Mouse (Mus musculus): ENCODE measurements at regions not wholly inside any gene's neighbourhood (a gene's known extent, or its start where the extent isn't known, plus 50 kb on each side); places are given as distances from the start of the nearest gene placed in this dataset.

DNA sequence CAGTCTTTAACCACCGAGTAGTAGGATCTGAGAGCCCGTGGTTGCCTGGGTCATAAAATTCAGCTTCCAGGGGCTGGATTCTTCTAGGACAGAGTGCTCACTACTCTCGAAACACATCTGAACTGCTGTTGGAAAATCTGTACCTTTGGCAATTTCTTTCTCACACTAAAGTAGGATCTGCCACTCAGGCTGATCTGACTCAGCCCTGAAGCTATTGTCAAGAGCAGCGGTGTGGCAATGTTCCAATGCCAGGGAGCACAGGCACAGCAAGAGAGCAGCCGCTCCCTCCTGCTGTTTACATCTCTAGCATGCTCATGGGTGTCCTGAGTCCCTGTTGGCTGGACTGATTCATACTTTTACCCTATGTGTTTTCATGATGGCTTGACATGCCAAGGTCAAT is 205.2 kb downstream of the Zfp36l1 start:
- peak; percentile 95 for DNase-seq

GRCm38 (mm10) chr12:79906738-79907365 is 206.0 kb downstream of the Zfp36l1 start:
- peak; percentile 37 for DNase-seq

DNA sequence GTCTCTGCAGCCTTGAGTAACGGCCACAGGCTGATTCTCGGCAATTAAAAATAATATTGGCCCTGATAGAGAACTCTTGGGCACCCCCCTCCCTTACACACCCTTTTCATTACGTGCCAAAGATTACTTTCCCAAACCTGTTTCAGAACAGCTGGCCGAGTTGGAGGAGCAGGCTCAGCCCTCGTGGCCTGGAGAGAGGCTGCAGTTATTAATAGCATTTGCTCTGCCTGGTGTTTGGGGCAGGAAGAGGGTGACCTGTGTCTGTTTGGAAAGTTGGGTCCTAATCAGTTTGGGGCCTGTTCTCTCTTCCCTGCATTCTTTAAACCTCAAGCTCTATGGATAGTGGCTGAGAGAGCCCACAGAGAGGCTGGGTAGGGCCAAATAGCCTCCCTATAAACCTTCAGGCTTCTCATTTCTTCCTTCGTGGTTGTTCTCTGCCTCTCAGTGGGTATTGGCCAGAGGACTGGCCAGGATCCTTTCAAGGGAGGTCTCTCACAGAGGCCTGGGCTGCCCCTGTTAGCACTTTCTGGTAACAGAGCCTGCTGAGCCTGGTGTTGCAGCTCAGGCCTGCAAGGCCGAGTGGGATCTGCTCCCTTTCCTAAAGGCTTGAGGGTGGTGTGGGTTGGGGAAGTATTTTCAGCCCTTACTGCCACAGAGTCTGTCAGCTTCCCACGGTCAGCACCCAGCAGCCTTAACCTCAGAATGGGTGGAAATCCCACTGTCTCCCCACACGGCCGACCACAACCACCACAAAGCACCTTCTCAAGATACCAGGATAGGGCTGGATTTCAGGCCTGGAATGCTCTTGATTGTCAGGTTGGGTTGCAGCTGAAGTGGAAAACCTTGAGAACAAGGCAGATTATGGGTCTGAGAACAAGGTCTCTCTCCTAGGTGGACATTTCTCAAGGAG is 206.7 kb downstream of the Zfp36l1 start:
- peak; percentile 82 for DNase-seq

DNA sequence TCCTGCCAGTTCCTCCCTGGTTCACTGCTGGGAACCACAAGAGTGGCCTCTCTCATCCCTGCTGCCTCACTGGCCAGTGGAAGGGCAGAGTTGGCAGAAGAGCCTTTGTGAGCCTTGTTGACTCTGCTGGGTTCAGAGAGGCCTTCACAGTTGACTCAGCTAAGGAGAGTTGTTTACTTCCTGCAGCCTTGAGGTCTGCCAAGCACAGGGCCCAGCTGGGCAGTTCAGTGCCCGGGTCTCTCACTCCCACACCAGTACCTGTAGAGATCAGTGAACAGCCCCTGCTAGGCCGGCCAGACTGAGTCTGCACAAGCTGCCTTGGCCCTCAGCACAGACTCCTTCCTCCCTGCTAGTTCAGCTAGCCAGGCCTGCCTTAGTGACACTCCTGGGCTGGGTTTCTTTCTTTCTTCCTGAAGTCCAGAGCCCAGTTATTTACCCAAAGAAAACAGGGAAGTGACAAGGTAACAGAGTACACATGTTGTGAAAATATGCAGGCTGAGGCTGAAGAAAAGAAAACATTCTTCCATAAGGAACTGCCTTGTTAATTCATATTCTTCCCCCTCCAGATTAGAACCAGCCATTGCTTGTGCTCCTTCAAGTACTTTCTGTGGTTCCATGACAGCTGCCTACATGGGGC is 207.8 kb downstream of the Zfp36l1 start:
- DNase-seq: peak; percentile 77

- DNase-seq: no peak
Observed at GRCm38 (mm10) chr12:79902761-79903160, 210.1 kb downstream of the Zfp36l1 start.

GRCm38 (mm10) chr12:79902163-79902562 is 210.7 kb downstream of the Zfp36l1 start:
- no peak for DNase-seq

DNA sequence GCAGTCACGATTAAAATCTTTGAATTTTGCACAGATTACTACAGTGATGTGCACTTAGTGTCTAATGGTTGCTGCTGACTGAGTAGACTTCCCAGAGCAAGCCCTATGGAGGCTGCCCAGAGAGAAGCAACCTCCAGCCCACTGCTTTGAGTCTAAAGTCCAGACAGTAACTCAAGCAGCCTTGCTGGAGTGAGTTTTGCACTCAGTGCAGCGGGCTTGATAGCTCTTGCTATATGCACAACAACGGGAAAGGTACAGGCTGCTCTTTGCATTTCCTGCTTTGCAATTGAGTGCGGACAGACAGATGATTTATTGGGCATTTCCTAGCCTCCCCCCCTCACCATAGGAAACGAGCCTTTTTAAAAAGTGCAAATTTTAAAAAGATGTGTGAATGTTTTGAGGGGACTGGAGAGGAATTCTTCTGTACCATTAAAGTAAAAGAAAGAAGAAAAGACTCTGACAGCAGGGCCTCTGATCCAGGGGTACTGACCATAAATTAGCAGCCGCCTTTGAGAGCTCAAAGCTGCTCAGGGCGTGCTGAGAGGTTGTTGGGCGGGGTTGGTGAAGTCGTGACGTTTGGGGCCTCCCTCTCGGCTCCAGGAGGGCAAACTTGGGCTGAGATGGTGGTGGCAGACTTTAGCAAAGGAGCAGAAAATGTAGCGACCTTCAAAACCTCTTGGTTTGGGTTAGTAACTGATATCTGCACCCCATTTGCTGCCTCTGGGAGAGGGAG is 214.4 kb downstream of the Zfp36l1 start:
- DNase-seq: no peak

GRCm38 (mm10) chr12:79895975-79896374 is 216.8 kb downstream of the Zfp36l1 start:
- peak; percentile 89 for DNase-seq

- DNase-seq: no peak
Observed at GRCm38 (mm10) chr12:79895324-79895723, 217.5 kb downstream of the Zfp36l1 start.

DNA sequence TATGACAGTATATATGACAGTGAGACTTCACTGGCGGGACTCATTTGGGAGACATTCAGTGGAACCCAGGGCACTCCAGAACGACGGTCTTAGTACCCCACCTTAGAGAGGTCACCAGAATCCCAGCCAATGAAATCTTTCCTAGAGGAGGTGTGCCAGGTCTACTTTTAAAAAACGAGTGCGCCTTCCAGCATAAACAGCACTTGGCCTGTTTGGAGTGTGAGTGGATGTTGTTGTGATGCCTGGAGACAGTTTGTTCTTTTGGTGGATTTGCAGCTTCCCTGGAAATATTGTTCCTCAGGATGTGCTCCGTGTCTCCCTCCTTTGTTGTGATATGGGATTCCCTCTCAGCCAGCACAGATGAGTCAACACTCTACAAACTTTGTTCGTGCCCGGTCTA is 219.9 kb downstream of the Zfp36l1 start:
- no peak for DNase-seq

DNA sequence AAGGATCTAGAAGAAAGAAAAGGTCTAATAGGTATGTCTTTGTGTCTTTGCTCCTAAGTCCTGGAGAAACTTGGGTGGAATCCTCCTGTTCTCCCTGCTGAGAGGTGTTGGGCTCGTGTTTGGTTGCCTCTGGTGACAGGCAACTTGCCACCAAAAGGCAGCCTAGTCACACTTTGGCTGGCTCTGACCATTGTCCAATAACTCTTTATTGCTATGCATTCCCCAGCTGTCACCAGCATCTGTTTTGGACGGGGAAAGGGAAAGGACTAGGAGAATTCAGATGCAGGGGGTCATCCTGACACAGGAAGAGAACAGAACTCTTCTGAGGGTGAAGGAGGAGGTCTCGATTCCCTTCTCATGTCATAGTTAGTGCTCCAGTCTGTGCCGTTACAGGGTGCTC is 220.9 kb downstream of the Zfp36l1 start:
- no peak for DNase-seq

DNA sequence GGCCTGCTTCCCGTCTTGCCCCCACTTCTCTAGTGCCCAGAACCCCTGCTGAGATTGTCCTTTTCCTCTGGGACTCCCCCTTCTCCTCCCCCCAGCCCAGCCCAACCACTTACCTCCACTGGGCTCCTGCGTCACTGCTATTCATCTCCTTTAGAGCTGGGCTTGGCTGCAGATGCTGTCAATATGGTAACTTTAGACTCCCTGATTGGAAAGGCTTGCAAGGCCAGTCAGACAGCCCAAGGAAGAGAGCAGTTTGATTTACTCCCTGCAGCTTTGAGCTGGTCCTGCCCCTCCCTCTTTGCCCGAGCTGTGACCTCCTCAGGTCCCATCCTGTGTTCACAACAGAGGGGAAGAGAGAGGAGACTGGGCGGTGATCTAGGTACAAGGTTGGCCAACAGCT is 221.9 kb downstream of the Zfp36l1 start:
- no peak for DNase-seq

DNA sequence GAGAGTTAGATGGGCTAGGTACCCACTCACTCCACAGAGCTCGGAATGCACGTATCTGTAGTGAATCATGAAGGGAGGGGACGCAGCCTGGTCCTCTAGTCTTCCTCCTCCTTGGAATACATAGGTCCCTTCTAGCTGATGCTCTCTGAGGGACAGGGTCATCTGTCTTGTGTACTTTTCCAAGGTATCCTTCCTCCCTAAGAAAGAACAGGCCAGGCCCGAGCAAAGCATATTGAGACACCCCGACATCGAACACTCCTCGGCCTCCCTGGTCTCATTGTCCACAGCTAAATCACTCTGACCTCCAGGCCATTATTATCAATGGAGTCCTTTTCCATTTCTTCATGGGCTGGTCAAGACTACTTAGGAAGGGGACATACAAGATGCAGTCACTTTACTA is 222.5 kb downstream of the Zfp36l1 start:
- no peak for DNase-seq

DNA sequence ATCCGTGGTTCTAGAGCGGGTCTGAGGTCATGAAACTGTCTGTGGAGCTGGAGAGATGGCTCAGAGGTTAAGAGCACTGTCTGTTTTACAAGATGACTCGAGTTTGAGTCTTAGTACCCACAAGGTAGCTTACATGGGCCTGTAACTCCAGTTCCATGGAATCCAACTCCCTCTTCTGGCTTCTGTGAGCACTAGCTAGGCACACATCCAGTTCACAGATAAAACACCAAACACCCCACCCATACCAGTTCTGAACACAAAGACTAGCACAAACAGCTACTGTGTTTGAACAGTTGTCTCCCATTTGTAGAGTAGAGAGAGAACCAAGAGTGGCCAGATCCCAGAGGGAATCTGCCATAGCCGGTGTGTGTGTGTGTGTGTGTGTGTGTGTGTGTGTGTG is 224.0 kb downstream of the Zfp36l1 start:
- peak; percentile 37 for DNase-seq

- DNase-seq: no peak
Observed at GRCm38 (mm10) chr12:79888086-79888485, 224.7 kb downstream of the Zfp36l1 start.

DNA sequence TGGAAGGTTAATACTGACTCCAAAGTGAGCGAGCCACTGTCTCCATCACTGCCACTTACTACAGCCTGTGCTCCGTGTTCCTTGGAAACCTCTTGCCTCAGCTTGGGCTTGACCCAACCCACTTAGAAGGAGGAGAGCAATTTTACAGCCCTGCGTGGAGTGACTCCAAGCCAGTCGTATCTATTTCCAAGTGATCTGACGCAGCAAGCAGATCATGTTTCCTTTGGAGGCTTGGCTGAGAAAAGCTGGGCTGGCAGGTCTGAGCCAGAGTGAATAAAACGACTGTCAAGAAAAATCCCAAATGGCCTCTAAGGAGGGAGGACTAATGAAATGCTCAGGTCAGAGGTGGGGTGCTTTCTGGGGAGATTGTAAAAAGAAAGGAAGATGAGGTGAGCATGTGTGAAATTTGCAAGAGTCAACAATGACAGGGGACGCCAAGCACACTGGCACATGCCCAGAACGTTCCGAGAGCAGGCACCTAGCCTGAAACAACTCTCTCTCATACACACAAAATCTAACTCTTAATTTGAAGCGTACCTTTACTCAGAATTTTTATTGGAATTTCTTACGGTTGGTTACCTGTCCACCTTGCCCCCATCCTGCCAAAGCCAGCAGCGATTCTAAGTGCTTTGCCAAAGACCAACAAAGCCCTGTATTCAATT is 225.5 kb downstream of the Zfp36l1 start:
- peak; percentile 89 for DNase-seq

DNA sequence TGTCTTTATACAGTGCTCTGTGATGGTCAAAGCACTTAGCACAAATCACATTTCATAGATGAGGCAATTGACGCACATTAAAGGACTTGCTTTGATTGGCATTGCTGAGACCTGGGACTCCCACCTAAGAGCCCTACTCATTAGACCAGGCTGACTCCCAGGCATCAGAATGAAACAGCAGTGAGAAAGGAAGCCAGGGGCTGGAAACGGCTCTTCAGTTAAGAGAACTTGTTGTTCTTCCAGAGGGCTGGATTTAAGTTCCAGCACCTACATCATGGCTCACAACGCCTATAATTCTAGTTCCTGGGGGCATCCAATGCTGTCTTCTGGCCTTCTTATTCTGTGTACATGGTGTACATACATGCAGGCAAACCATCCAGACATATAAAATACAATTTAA is 226.3 kb downstream of the Zfp36l1 start:
- DNase-seq: no peak

GRCm38 (mm10) chr12:79885286-79885685 is 227.5 kb downstream of the Zfp36l1 start:
- no peak for DNase-seq

- no peak for DNase-seq
Observed at GRCm38 (mm10) chr12:79883651-79884050, 229.2 kb downstream of the Zfp36l1 start.

DNA sequence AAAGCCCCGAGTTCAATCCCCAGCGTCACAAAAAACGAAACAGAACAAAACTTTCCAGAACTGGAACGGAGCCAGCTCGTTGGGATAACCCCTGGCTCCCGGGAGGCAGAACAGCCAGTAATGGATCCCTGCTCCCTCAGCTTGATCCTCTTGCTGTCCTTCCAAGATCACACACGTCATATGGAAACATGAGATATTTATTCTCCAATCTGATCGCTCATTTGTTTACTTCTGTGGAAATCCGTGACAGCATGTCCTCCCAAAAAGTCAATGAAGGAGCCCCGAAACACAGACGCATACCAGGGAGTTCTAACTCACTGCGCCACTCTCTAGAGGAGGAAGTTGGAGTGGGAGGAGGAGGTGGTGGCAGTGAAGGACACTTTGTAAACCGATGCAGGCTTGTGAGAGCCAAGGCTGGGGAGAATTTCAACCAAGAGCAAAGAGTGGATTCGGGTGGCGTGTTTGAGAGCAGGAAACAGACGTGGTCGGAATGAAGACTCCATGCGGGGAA is 232.0 kb downstream of the Zfp36l1 start:
- peak; percentile 68 for DNase-seq

DNA sequence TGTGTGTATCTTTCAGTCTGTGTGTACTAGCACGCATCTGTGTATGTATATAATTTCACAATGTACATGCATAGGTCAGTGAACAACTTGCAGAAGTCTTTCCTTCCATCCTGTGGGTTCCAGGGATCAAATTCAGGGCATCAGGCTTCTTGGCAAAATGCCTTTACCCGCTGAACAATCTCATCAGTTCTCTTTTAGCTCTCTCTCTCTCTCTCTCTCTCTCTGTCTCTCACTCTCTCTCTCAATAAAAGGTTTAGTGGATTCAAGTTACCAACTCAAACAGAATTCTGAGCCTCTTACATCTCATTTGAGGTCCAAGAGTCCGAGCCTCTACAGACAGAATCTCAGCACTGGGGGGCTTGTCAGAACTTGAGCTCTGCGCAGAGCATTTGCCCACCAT is 232.5 kb downstream of the Zfp36l1 start:
- no peak for DNase-seq

- DNase-seq: no peak
Observed at GRCm38 (mm10) chr12:79879918-79880273, 232.9 kb downstream of the Zfp36l1 start.

Measured in lung, postnatal 36 days (tissue).